Mouse (Mus musculus) activated CD4-positive, CD25-positive, alpha-beta regulatory T cell, adult 9 weeks (primary cell): ENCODE results near the gene Myrf. TPM values are rescaled to one million over a fixed set of nuclear protein-coding genes. Genes with fewer than 3 reads are reported as not detected.

ENCODE experiments used
- polyA plus RNA-seq: library from polyadenylated mRNA; unstranded; fragments of 100-300 nt; shearing (Covaris generic); gene quantifications from one replicate; pipeline ENCODE4 v1.2.1, GENCODE M21; 2017

Myrf gene
- not detected for polyA plus RNA-seq

DNA sequence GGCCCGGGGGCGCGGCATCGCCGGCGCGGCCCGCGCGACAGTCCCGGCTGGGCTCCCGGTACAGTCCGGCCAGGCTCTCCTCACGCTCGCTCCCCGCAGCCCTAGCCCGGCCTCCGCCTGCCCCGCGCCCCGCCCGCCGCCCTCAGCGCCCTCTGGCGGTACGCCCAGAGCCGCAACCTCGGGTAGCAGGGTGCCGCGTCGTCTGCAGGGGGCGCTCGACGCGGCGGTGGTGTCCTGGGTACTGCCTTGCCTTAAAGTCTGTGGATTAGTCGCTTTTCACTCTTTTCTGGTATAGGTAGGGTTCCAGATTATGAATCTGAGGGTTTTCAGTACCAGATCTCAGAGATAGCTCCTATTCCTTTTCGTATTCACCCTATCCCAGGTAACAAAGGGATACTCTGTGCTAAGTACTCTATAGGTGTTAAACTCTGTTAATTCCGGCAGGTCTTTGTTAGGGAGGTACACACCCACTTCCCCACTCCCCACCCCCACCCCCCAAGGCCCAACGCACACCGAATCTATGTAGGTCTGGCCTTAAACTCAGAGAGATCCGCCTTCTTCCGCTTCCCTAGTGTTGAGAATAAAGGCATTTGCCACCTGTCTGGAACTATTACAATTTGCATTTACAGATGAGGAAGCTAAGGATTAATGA is at the start of gene Myrf:
Myrf (minus strand) TSS at position 95 of the 652 bp plus-strand sequence.

DNA sequence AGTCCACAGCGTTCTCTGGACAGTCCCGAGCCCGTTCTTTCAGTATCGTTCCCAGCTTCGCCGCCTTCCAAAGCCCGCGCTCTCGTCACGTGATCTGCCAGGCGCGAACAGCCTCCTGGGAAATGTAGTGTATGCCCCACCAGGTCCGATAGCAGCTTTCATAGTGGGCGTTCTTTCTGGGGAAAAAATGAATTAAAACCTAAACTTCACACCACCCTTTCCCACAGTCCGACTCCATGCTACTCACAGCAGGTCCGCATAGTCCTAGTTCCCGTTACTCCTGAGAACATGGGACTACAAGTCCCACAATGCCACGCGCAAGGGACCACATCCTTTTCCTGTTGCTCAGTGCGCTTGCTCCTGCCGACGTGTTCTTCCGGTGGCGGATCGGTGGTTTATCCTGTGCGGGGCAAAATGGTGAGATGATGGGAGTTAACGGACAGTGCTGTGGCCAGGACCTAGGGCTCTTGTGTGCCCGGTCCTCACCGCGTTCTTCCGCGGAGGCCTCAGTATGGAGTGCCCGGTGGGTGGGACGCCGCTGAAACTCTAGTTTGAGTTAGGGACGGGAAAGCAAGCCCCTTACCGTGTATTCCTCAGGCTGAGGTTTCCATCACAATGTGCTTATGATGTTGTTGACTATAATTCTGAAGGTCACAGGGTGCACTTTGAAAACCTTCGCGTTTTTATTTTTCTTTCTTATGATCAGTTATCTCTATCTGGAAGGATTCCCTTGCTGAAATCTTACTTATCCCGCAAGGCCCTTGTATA is 36.5 kb downstream of the Myrf start, which contains the start of the genes Tmem258 and Fen1:
Tmem258 (plus strand) TSS at position 167 of the 768 bp plus-strand sequence.
Fen1 (minus strand) TSS at position 322 of the 768 bp plus-strand sequence.

DNA sequence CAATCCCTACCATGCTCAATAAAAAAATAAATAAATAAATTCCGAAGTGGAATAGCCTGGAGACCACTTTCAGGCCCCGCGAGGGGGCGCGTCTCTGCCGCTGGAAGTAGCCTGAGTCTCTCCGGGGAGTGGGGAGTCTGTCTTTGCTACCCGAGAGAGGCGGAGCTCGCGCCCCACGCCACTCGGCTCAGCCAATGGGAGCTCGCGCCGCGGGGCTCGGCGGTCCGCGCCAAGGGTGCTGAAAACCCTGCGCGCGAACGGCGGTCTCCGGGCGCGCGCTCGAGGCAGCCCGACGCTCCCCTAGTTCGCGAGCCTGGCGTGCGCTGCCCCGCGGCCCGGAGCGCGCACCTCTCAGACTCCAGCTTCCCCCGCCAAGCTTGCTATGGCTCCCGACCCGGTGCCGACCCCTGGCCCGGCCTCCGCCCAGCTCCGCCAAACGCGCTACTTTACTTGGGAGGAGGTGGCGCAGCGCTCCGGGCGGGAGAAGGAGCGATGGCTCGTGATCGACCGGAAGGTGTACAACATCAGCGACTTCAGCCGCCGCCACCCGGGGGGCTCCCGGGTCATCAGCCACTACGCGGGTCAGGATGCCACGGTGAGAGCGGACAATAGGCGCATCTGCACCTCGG is 57.8 kb downstream of the Myrf start, which contains the start of gene Fads1:
Fads1 (plus strand) TSS at position 219 of the 629 bp plus-strand sequence.

Other genes with a start within 250 kb of the Myrf start
- 0.26 TPM for gene Best1, start 239.1 kb downstream of the Myrf start, polyA plus RNA-seq
- gene Rab3il1, start 239.1 kb downstream of the Myrf start, polyA plus RNA-seq = 1.6 TPM
- gene Fads3, start 199.2 kb downstream of the Myrf start, polyA plus RNA-seq = not detected
- 0.60 TPM for gene Fads2, start 139.0 kb downstream of the Myrf start, polyA plus RNA-seq
- gene Fads1, start 57.9 kb downstream of the Myrf start, polyA plus RNA-seq = 11.5 TPM
- 341 TPM for gene Tmem258, start 36.7 kb downstream of the Myrf start, polyA plus RNA-seq
- gene Fen1, start 36.6 kb downstream of the Myrf start, polyA plus RNA-seq = 47.1 TPM
- gene Dagla, start 64.1 kb upstream of the Myrf start, polyA plus RNA-seq = 0.11 TPM
- not detected for gene Syt7, start 148.3 kb upstream of the Myrf start, polyA plus RNA-seq
- not detected for gene Lrrc10b, start 216.7 kb upstream of the Myrf start, polyA plus RNA-seq
- gene Ppp1r32, start 242.2 kb upstream of the Myrf start, polyA plus RNA-seq = 0.34 TPM